Comparison of ENCODE assay signal across 15 mouse cellular contexts in the genomic region with DNA sequence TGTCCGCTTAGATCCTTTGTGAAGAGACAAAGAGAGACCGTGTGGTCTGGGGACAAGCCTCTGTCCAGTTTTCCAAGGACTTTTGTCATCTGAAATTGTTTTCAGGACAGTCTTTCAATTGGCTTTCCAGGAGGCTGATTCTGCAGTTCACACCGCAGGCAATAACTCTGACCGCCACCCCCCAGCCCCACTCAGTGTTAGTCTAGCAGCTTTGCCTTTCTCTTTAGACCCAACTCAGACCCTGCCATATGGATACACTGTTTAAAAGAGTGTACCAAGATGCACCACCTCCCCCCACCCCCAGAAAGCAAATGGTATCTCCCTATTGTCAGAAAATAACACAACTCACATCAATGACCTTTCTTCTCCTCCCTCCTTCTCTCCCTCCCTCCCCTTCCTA. TPM values are rescaled to one million over a fixed set of nuclear protein-coding genes. Genes with fewer than 3 reads are reported as not detected.
DNase-seq lines count a peak whose midpoint lies in the region; ATAC-seq and TF ChIP-seq lines count a peak whose summit lies in the region.
"Had no signal": no experiment of that assay in that cellular context is flagged by ENCODE, and none has a peak within 500 bp of the region (broad histone marks: within the 10 kb centered on the region; RNA-seq: fewer than 3 reads in every experiment).

No protein-coding gene starts in this region.

- H3K36me3 ChIP-seq in forebrain, postnatal 0 days (ENCODE audit: insufficient read depth): no peaks in the 10 kb centered on the region
- no peaks in the 10 kb centered on the region for H3K36me3 ChIP-seq in midbrain, embryonic 11.5 days (ENCODE audit: control insufficient read depth, insufficient read depth, low read length)
- H3K36me3 ChIP-seq: heart, embryonic 15.5 days; liver, embryonic 12.5 days; stomach, embryonic 15.5 days had no signal

- no peaks in the 10 kb centered on the region for H3K9me3 ChIP-seq in forebrain, postnatal 0 days (ENCODE audit: low read length)
- H3K9me3 ChIP-seq in midbrain, embryonic 11.5 days (ENCODE audit: control insufficient read depth, low read length): no peaks in the 10 kb centered on the region
- H3K9me3 ChIP-seq: heart, embryonic 15.5 days; stomach, embryonic 15.5 days had no signal

- no peak overlapping the region for H3K9ac ChIP-seq in forebrain, postnatal 0 days
- H3K9ac ChIP-seq in midbrain, embryonic 11.5 days (ENCODE audit: low read length): no peak overlapping the region
- H3K9ac ChIP-seq: heart, embryonic 15.5 days; liver, embryonic 12.5 days; stomach, embryonic 15.5 days had no signal

- no peaks in the 10 kb centered on the region for H3K27me3 ChIP-seq in forebrain, postnatal 0 days (ENCODE audit: insufficient read depth, low read length)
- no peaks in the 10 kb centered on the region for H3K27me3 ChIP-seq in midbrain, embryonic 11.5 days (ENCODE audit: control insufficient read depth, insufficient read depth, low read length)
- H3K27me3 ChIP-seq: heart, embryonic 15.5 days; liver, embryonic 12.5 days; stomach, embryonic 15.5 days had no signal

- no peak overlapping the region for H3K4me2 ChIP-seq in forebrain, postnatal 0 days (ENCODE audit: low read depth)
- no peak overlapping the region for H3K4me2 ChIP-seq in midbrain, embryonic 11.5 days
- H3K4me2 ChIP-seq: heart, embryonic 15.5 days; liver, embryonic 12.5 days; stomach, embryonic 15.5 days had no signal

- TF ChIP-seq CTCF in forebrain, postnatal 0 days (IDR thresholded peaks at IDR 0.05; ENCODE audit: low read depth): no peak

- ATAC-seq in forebrain, postnatal 0 days: peak; percentile 25; the same call in 1 of the 2 replicates
- peak; percentile 80 for ATAC-seq in midbrain, embryonic 11.5 days (ENCODE audit: low FRiP score)
- ATAC-seq in activated CD4-positive, CD25-positive, alpha-beta regulatory T cell, adult 4 months: no peak
- no peak for ATAC-seq in megakaryocyte progenitor cell, adult 5-6 weeks (replicated peaks; ENCODE audit: poor library complexity)
- ATAC-seq: intestine, embryonic 16.5 days; liver, embryonic 12.5 days had no signal

- H3K4me1 ChIP-seq in forebrain, postnatal 0 days (ENCODE audit: insufficient read depth): no peaks in the 10 kb centered on the region
- no peaks in the 10 kb centered on the region for H3K4me1 ChIP-seq in midbrain, embryonic 11.5 days (ENCODE audit: control insufficient read depth, insufficient read depth, low read length)
- H3K4me1 ChIP-seq: heart, embryonic 15.5 days; liver, embryonic 12.5 days had no signal

- no peak overlapping the region for H3K27ac ChIP-seq in forebrain, postnatal 0 days (ENCODE audit: low read depth, low read length)
- peak overlapping the region; percentile 36; the same call in 1 of the 2 replicates for H3K27ac ChIP-seq in midbrain, embryonic 11.5 days (ENCODE audit: low read depth, low read length)
- H3K27ac ChIP-seq: heart, embryonic 15.5 days; liver, embryonic 12.5 days; stomach, embryonic 15.5 days had no signal

- peak; percentile 75 for DNase-seq in embryo, embryonic 10.5 days (ENCODE audit: low spot score)
- DNase-seq in embryo, embryonic 10 days (ENCODE audit: low spot score): no peak
- no peak for DNase-seq in forebrain, postnatal 0 days
- DNase-seq in midbrain, embryonic 11.5 days (ENCODE audit: low spot score, missing footprints): peak; percentile 90
- peak; percentile 15 for DNase-seq in retina, embryonic 14.5 days (ENCODE audit: low spot score)
- no peak for DNase-seq in adrenal gland, postnatal 10 days
- DNase-seq: gastrocnemius, postnatal 14 days; lung, postnatal 4 days had no signal

- H3K4me3 ChIP-seq in forebrain, postnatal 0 days (ENCODE audit: low read depth, low read length): no peak overlapping the region
- H3K4me3 ChIP-seq in midbrain, embryonic 11.5 days (ENCODE audit: low read depth, low read length): no peak overlapping the region
- H3K4me3 ChIP-seq: erythroblast, embryonic 14.5 days; heart, embryonic 15.5 days; liver, embryonic 12.5 days; stomach, embryonic 15.5 days had no signal

- 43% methylated on average over 4 of the region's 4 CpGs for WGBS in forebrain, postnatal 0 days
- WGBS in midbrain, embryonic 11.5 days: 59% methylated on average over 4 of the region's 4 CpGs

RNA-seq across cellular contexts. Expression of a gene that starts 35.6 kb away (rescaled TPM):
- total RNA-seq in forebrain, postnatal 0 days (2014; rRNA removed): 26.0 and 32.3 TPM in 2 replicates
- 27.6 and 29.6 TPM in 2 replicates for polyA plus RNA-seq in forebrain, postnatal 0 days (2015; fragmentation: Nextera tagmentation; extraction: Ambion mirVana)
- polyA plus RNA-seq in midbrain, embryonic 11.5 days (2014; fragmentation: Nextera tagmentation; extraction: Ambion mirVana): 35.6 and 39.4 TPM in 2 replicates
- polyA plus RNA-seq in activated CD4-positive, CD25-positive, alpha-beta regulatory T cell, adult 4 months (2017; shearing (Covaris generic)): 10 to 100 TPM; 21.8 to 28.2 TPM
- total RNA-seq in megakaryocyte progenitor cell, adult 5-6 weeks (2015): 14.7 and 19.0 TPM in 2 replicates
- total RNA-seq in megakaryocyte progenitor cell, adult 5-6 weeks (2017): 32.4 and 33.5 TPM in 2 replicates
- total RNA-seq in adrenal gland, postnatal 10 days (2021): 10 to 100 TPM; 15.7 to 19.7 TPM

Comparison
In these comparisons a context has a peak if more than half of its experiments do, and no peak if none do; other contexts are left out.
1. DNase-seq: peak in embryo, embryonic 10.5 days (single experiment), midbrain, embryonic 11.5 days (single experiment) and retina, embryonic 14.5 days (single experiment); none in embryo, embryonic 10 days (single experiment), forebrain, postnatal 0 days (single experiment) and adrenal gland, postnatal 10 days (single experiment).
2. ATAC-seq: peak in forebrain, postnatal 0 days (single experiment) and midbrain, embryonic 11.5 days (single experiment); none in activated CD4-positive, CD25-positive, alpha-beta regulatory T cell, adult 4 months (single experiment) and megakaryocyte progenitor cell, adult 5-6 weeks (single experiment).